Mouse (Mus musculus) T-helper 17 cell (primary cell): ENCODE results near the gene Ptpn13.

Source experiments
- in situ Hi-C, 2 experiments: fragments of 300-600 bp; cut with MboI, MseI; formaldehyde crosslinking; loops; 1 replicate in 1 of 2; 2 replicates in 1 of 2; pipeline ENCODE4 v1.15.1; 2025; ENCODE audit warnings: high pct_unique_total_duplicates in 2 of 2

The Ptpn13 gene

DNA sequence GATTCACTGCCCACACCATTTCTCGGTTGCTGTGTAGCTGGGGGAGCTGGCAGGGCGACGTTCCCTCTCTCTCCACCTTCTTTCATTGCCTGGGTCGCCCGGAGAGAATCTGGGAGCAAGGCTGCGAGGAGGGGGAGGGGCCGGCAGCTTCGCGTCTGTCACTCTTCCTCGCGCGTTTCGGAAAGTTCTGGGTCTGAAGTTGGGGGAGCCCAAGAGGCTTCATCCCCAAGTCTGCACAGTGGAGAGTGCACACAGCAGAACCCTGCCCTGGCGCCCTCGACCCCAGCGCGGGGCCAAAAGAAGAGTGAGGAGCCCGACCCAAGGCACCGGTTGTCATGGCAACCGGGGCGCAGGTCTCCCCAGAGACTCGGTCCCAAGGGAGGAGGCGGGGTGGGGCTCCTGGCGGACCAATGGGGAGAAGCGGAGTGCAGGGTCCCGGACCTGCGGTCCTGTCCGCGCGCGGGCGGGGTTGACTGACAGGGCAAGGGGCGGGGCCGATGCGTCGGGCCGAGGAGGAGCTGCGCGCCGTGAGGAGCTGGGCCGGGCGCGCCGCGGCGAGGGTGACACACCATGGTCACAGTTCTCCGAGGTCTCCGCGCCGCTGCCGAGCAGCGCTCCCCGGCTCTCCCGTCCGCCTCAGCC, at the start of gene Ptpn13:
TSS of gene Ptpn13 (plus strand) at position 515 of the 642 bp plus-strand sequence.
- in situ Hi-C loops: no loop called here

DNA sequence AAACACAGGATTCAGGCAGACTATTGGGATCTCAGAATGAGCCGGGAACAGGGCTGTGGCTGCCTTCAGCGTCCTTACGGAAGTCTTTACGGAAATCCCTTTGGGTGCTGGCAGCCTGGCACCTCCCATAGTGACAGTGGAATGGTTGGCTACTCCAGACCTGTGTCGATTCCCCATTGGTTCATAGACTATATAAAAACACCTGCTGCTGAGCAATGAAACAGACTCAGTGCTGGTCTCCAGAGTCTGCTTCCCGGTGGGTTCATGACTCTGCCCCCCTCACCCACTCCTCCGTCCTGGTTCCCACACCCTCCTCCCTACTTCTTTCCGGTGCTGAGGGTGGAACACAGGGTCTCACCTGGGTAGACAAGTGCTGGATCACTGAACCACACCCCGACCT, 49.8 kb upstream of the Ptpn13 start:
- in situ Hi-C loops: loop anchor here in 1 of 2 experiments (5.0 kb wide), 1 partner anchor 67 kb away; no protein-coding TSS in a partner anchor

GRCm38 (mm10) chr5:103376354-103377295, 48.4 kb upstream of the Ptpn13 start:
- in situ Hi-C loops: loop anchor here in 1 of 2 experiments (5.0 kb wide), 1 partner anchor 66 kb away; no protein-coding TSS in a partner anchor

GRCm38 (mm10) chr5:103377493-103378130, 47.4 kb upstream of the Ptpn13 start:
- in situ Hi-C loops: loop anchor here in 1 of 2 experiments (5.0 kb wide), 1 partner anchor 65 kb away; no protein-coding TSS in a partner anchor

- in situ Hi-C loops: loop anchor here in 1 of 2 experiments (5.0 kb wide), 2 partner anchors 51 to 441 kb away; no protein-coding TSS in a partner anchor
Measured at GRCm38 (mm10) chr5:103380785-103381527, 44.0 kb upstream of the Ptpn13 start.

DNA sequence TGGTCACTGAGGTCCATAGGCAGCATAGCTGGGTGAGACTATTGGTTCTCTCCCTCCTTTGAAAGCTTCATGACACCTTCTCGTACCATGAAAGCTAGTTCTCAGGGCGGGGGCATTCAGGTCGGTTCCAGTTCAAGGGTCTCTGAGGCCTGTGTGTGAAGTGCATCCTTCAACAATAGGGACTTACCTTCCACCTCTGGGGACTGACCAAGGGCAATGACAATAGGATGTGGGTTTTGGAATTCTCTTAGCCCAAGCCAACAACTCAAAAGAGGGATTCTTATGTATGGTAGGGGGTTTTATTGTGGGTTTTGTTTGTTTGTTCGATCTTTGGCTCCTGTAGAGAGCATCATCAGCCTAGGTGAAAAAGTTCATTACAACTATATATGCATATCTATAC, 42.0 kb upstream of the Ptpn13 start:
- in situ Hi-C loops: loop anchor here in 1 of 2 experiments (5.0 kb wide), 2 partner anchors 49 to 439 kb away; no protein-coding TSS in a partner anchor

GRCm38 (mm10) chr5:103384021-103384420, 41.0 kb upstream of the Ptpn13 start:
- in situ Hi-C loops: loop anchor here in 1 of 2 experiments (5.0 kb wide), 2 partner anchors 48 to 438 kb away; no protein-coding TSS in a partner anchor

GRCm38 (mm10) chr5:103387540-103388026, 37.4 kb upstream of the Ptpn13 start:
- in situ Hi-C loops: no loop called here

GRCm38 (mm10) chr5:103389415-103389814, 35.6 kb upstream of the Ptpn13 start:
- in situ Hi-C loops: no loop called here

- in situ Hi-C loops: no loop called here
Measured at GRCm38 (mm10) chr5:103393220-103393619, 31.8 kb upstream of the Ptpn13 start.

DNA sequence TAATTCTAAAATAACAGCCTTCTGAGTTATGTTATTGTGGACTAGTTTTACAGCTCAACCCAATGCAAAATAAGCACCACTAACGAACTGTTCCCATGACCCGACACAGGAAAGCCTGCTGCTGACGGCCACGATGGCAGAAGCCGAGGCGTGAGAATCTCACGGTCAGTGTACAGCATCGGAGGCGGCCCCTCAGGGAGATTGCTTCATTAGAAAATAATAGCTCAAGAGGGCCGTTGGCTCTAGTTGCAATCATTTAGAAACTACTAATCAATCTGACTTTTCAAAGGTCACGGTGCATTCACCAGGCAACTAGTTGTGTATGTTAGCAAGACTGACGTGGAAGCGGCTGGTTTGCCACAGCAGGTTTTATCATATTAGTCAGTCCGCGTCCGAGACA, 31.2 kb upstream of the Ptpn13 start:
- in situ Hi-C loops: no loop called here

DNA sequence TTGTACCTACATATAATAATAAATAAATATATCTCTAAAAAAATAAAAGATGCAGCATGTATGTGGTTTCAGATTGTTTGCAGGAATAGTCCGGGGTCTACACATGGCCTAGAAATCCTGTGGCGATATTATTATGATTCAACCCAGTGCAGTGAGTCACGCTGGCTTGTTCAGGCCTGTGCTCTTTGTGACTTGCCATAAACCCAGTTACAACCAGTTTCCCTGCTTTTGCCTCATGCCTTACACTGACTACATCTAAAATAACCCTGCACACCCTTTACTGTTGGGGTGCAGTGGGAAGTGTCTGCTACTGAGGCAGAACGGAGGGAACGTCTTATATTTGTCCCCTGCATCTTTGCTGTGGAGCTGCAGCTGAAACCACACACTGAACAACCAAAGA, 29.3 kb upstream of the Ptpn13 start:
- in situ Hi-C loops: no loop called here

GRCm38 (mm10) chr5:103397429-103397828, 27.6 kb upstream of the Ptpn13 start:
- in situ Hi-C loops: no loop called here

GRCm38 (mm10) chr5:103404213-103404968, 20.6 kb upstream of the Ptpn13 start:
- in situ Hi-C loops: no loop called here

DNA sequence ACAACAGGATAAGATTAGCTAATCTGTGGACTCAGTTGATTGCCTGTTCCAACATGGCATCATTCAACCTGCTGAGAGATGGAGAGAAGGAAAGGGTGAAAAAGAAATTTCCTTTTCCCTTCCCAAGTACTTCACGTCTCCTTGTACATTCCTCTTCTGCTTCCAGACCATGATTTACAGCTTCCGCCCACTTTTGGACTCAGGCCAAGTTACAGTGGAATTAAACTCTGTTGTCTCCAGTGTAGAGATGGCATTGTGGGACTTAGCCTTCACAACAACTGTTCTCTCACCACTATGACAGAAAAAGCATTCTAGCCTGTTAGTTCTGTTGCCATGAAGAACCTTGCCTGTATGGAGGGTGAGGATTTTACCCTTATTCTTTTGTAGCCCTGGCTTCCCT, 19.1 kb upstream of the Ptpn13 start:
- in situ Hi-C loops: no loop called here

- in situ Hi-C loops: no loop called here
Measured at GRCm38 (mm10) chr5:103412020-103412747, 12.8 kb upstream of the Ptpn13 start.

GRCm38 (mm10) chr5:103414542-103414941, 10.4 kb upstream of the Ptpn13 start:
- in situ Hi-C loops: no loop called here

- in situ Hi-C loops: no loop called here
Measured at GRCm38 (mm10) chr5:103418009-103418408, 7.0 kb upstream of the Ptpn13 start.

- in situ Hi-C loops: no loop called here
Measured at GRCm38 (mm10) chr5:103418886-103419285, 6.1 kb upstream of the Ptpn13 start.
